Mouse (Mus musculus): ENCODE data around the gene Cmtm6.
"Not testable (repeated sequence)": the region's sequence is repeated elsewhere in the genome, so short reads cannot be mapped to it uniquely, and the experiment has no call there.

GRCm38 (mm10) chr9:114728432-114728831 lies 2.5 kb upstream of the Cmtm6 start:
- not testable (repeated sequence) for TF ChIP-seq TAL1, GATA1 (IDR thresholded peaks at IDR 0.05; ENCODE audit: low read length)

Measured in erythroblast, embryonic 14.5 days (primary cell).